Mouse (Mus musculus) left cerebral cortex, adult 8-10 months (tissue): ENCODE results near the gene Zfp383. TPM values are rescaled to one million over a fixed set of nuclear protein-coding genes. Genes with fewer than 3 reads are reported as not detected.
"Not testable (repeated sequence)": the region's sequence is repeated elsewhere in the genome, so short reads cannot be mapped to it uniquely, and the experiment has no call there.

ENCODE experiments used
- DNase-seq, 2 experiments: peaks; one replicate each; pipeline ENCODE4 v3.0.0; 2022; ENCODE audit warnings: low spot score in 2 of 2
- microRNA-seq, 2 experiments: library from miRNA; unstranded; fragments of <30 nt; microRNA quantifications; one replicate each; pipeline ENCODE4 v1.2.0; 2022
- total RNA-seq, 4 experiments: library from RNA; stranded (reverse); gene quantifications; 2 replicates each; pipeline ENCODE4 v1.2.4; 2022

Gene Zfp383
- total RNA-seq, 4 experiments from 2014 or later = 8.0 to 9.5 (median 8.8) TPM

DNA sequence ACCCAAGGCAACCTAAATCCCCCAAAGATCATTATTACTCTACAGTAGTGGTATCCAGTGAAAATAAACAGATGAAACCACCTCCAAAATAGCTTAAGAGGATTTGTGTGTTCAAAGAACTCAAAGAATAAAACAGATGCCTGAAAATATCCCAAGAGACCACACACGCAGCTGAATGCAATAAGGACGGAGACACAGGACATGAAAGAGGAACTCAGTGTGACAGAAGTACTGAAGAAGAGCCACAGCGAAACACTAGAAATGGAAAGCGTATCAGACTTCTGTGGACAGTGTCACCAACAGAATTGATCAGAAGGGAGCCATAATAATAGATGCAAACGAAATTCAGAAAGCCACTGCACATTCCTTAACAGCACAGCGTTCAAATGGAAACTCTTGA, 30.8 kb downstream of the Zfp383 start:
- DNase-seq = no peak

DNA sequence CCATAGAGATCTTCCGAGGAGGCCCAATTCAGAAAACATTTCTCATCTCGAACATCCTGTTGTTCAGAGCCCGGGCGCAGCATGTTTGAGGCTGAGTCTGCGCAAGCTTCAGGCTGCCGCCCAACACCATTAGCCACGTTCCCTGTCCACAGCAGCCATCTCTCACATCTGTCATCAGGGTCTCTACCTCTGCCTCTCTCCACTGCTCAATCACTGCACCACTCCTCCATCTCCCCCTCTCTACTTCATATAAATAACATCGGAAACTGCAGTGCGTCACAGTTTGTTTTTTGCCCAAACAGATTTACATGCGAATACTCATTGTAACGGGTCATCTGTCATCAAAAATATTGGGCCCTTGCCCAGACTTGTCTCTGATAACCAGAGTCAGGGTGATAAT, 33.0 kb downstream of the Zfp383 start:
- DNase-seq = no peak

- DNase-seq = no peak
Observed at GRCm38 (mm10) chr7:29942740-29943139, 34.7 kb downstream of the Zfp383 start.

- DNase-seq = no peak
Observed at GRCm38 (mm10) chr7:29943720-29944119, 35.7 kb downstream of the Zfp383 start.

GRCm38 (mm10) chr7:29944201-29944600, 36.2 kb downstream of the Zfp383 start:
- DNase-seq = no peak

- DNase-seq = no peak
Observed at GRCm38 (mm10) chr7:29953086-29953485, 45.1 kb downstream of the Zfp383 start.

DNA sequence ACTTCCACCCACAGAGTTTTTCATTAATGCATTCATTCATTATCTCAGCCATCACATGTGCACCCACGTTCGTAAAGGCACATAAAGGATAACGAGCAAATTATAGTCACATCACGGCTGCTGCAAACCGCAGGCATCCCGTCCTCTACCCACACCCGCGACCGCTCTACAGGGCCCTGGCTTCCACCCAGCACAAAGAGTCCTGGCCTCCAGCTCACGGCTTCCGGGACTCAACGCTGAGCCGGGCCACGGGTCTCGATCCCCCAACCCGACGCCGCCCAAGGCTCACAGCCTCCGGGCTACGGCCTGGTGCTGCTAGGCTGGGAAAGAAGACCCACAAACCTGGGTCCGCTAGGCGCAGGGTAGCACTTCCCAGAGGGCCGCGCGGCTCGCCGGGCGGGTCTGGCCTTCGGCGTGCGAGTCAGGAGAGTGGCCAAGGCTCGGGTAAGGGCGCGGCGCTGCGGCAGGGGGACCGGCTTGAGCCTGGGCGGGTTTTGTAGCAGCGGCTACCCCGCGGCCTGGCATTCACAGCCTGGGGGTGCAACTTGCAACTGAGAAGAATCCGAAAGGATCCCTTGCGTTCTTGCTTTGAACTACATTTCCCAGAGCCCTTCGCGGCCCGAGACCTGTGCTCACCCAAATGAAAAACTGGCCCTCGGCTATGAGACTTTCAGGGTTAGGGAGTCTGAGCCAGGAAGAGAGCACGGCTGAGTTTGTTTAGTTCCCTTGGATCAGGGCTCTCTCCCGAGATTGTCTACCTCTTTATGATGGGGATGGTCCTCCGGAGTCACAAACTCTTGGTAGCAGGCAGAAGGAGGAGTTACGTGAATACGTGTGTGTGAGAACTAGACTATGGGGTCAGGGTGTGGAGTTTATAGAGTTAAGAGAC, 45.7 kb downstream of the Zfp383 start, which contains the start of gene Zfp74:
Gene Zfp74, minus strand, starts transcription at position 577 of the 889 bp plus-strand sequence.
- DNase-seq = peak; percentile 56 to 71

DNA sequence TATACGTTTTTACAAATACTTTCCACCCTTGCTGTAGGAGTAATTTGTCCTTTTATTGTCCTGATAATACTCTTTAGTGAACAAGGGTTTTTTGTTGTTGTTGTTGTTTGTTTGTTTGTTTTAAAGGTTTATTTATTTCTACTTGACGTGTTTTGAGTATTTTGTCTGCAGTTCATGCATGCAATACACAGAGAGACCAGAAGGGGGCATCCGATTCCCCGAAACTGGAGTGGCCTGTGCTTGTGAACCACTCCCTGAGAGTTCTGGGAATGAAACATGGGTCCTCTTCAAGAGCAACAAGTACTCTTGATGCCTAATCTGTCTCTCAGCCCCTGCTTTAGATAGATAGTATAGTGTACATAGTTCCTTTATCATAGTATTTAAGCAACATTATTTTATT, 46.7 kb downstream of the Zfp383 start:
- no peak for DNase-seq

- DNase-seq = peak; percentile 6 to 28
Observed at GRCm38 (mm10) chr7:29956257-29956656, 48.2 kb downstream of the Zfp383 start.

- no peak for DNase-seq
Observed at GRCm38 (mm10) chr7:29958125-29958724, 50.2 kb downstream of the Zfp383 start.

DNA sequence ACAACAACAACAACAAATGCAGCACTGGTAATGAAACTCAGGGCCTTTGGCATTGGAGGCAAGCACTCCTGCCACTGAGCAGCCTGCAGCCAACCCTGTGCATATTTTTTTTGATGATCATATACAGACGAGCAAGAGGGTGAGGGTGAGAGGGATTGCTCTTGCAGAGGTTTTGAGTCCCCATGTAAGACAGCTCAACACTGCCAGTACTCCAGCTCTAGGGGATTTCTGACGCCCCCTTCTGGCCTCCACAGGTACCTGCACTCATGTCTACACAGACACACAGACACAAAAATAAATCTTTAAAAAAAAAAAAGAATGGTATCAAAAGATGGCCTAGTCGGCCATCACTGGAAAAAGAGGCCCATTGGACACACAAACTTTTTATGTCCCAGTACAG, 51.0 kb downstream of the Zfp383 start:
- DNase-seq = no peak

DNA sequence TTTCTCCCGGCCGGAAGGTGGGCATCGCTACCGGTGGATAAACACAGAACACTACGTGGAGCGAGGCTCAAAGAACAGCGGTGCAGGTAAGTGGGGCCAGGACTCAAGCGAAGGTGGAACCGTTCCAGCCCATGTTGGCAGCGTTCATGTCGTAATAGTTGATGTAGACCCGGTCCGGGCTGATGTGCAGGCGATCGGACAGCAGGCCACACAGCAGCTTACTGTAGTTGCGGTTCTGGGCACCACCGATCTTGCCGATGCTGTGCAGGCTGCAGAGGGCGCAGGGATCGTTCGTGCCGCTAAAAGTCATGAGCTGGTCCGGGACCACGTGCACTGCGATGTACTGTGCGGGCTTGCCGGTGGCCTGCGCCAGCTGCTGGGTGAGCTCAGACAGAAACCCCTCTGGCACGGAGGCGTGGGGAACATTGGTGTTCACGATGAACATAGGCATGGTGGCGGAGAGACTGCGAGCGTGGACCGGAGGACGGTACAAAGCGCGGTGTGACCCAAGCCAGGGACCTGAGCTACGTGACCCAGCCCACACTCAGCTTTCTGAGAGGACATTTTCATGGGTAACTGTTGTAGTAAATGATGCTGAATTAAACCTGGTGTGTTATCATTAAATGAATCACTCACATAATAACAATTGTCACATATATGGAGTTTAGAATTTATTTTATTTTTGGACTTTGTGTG, 57.2 kb downstream of the Zfp383 start:
- not testable (repeated sequence) for DNase-seq

Small RNAs within 50 kb of the gene (microRNA-seq; reads per million reads assigned to microRNA genes)
- gene Mir7668 = 0 to 0.22 reads per million in 2 experiments

Other genes starting within 250 kb of the Zfp383 start
- gene Catsperg2, start 181.2 kb upstream of the Zfp383 start, total RNA-seq = under 1 TPM in 1 of 4 experiments, not detected in 3; 0.16 TPM
- gene Zfp84, start 139.7 kb upstream of the Zfp383 start, total RNA-seq = 10 to 100 TPM; 16.7 to 18.4 (median 17.4) TPM
- gene Zfp30, start 124.2 kb upstream of the Zfp383 start, total RNA-seq = 10 to 100 TPM; 10.2 to 11.5 (median 11.0) TPM
- gene Zfp790, start 92.1 kb upstream of the Zfp383 start, total RNA-seq = 10 to 100 TPM; 20.5 to 23.8 (median 21.1) TPM
- 10 to 100 TPM; 14.3 to 21.6 (median 18.6) TPM for gene Zfp940, start 54.6 kb upstream of the Zfp383 start, total RNA-seq
- 10 to 100 TPM; 13.7 to 16.2 (median 14.9) TPM for gene Zfp420, start 48.2 kb upstream of the Zfp383 start, total RNA-seq
- gene Zfp27, start 1.7 kb upstream of the Zfp383 start, total RNA-seq = 10 to 100 TPM; 17.5 to 22.5 (median 18.0) TPM
- gene Zfp74, start 45.9 kb downstream of the Zfp383 start, total RNA-seq = 10 to 100 TPM; 16.6 to 17.9 (median 17.6) TPM
- gene Zfp568, start 75.7 kb downstream of the Zfp383 start, total RNA-seq = 1 to 10 TPM; 4.0 to 6.8 (median 4.9) TPM
- gene Zfp14, start 143.2 kb downstream of the Zfp383 start, total RNA-seq = 10 to 100 TPM in 2 of 4 experiments, 1 to 10 TPM in 2; 7.5 to 10.8 (median 9.9) TPM
- 1 to 10 TPM; 5.7 to 6.5 (median 5.7) TPM for gene Zfp82, start 164.7 kb downstream of the Zfp383 start, total RNA-seq
- under 1 TPM in 1 of 4 experiments, not detected in 3; 0.58 TPM for gene Gm26920, start 182.2 kb downstream of the Zfp383 start, total RNA-seq
- gene Zfp566, start 182.3 kb downstream of the Zfp383 start, total RNA-seq = 10 to 100 TPM in 2 of 4 experiments, 1 to 10 TPM in 2; 9.3 to 11.2 (median 10.4) TPM
- gene Zfp260, start 186.6 kb downstream of the Zfp383 start, total RNA-seq = 10 to 100 TPM; 65.7 to 79.1 (median 70.9) TPM
- 10 to 100 TPM; 28.9 to 31.5 (median 30.1) TPM for gene Zfp382, start 213.7 kb downstream of the Zfp383 start, total RNA-seq